Mouse (Mus musculus): Measurements from ENCODE around the gene Evx2. TPM values are rescaled to one million over a fixed set of nuclear protein-coding genes. Genes with fewer than 3 reads are reported as not detected.

The Evx2 gene
- total RNA-seq, 2 experiments from 2014 or later: not detected

DNA sequence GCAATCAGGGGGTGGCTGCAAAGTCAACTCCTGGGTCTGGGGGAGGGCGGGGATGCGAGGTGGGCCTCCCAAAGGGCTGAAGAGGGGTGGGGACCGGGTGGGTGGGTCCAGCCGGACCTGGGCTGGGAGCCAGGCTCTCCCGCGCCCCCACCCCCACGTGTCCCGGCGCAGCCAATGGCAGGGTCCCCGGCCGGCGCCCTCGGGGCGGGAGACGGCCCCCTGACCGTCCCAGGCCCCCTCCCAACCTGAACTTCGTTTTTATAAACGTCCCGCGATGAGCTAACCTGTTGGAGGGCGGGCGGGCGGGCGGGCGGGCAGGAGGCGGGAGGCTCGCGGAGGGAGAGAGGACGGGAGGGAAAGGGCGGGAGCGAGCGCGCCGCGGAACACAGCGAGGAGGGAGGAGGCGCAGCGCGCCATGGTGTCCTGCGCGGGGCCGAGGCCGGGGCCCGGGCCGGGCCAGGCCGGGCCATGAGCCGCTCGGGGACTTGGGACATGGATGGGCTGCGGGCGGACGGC, 8.5 kb upstream of the Evx2 start, which contains the start of gene Hoxd13:
Gene Hoxd13 (plus strand): TSS at position 469 of the 516 bp plus-strand sequence.
- ATAC-seq (ENCODE audit: poor library complexity, severe bottlenecking): no peak

GRCm38 (mm10) chr2:74667191-74667841, 8.0 kb upstream of the Evx2 start:
- ATAC-seq (ENCODE audit: poor library complexity, severe bottlenecking): no peak

DNA sequence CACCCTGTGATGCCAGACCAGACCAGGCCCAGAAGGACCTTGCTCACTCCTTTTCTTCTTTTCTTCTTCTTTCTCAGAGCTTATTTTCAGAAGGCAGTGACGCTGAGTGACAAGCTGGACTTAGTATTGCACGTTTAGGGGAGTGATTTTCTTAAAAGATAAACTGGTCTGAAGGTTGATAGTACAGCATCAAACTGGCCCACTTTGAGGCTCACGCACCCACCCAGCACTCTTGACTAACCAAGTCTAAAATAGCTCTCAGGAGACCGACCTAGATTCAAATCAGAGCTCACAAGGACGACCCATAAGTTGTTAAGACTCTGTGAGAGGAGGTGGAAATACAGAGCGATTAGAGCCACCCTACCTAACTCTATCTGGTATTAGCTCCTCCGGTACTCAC, 7.1 kb upstream of the Evx2 start:
- no peak for ATAC-seq (ENCODE audit: poor library complexity, severe bottlenecking)

DNA sequence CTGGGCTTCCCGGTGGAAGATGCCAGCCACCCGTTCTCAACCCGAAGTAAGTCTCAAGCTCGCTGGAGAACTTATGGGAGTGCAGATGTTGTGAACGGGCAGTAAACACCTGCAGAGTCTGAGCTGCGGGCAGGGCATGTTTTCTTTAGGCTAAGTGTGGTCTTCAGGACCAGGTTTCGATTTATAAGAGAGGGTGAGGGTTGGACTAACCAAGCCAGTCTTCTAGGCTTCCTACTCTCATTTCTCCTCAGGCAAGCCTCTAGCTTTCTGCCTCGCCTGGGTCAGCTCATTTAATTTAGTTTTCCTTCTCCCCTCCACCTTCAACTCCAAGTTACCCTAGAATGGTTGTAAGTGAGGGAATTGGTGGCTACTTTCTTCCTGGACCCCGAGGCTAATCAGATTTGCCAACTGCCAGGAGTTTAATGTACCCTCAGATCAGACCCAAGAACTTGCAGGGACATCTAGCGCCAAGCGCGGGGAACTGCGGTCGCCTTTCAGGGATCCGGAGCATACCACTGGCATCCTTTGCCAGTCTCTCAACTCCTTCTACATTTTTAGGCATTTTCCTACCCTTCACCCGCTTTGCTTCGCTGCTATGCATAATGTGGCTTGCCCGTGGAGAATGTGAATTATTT, 4.1 kb upstream of the Evx2 start:
- ATAC-seq (ENCODE audit: poor library complexity, severe bottlenecking): peak; percentile 39; the same call in 1 of the 2 replicates

GRCm38 (mm10) chr2:74661685-74662084, 2.3 kb upstream of the Evx2 start:
- no peak; the same call in 1 of the 2 replicates for ATAC-seq (ENCODE audit: poor library complexity, severe bottlenecking)

DNA sequence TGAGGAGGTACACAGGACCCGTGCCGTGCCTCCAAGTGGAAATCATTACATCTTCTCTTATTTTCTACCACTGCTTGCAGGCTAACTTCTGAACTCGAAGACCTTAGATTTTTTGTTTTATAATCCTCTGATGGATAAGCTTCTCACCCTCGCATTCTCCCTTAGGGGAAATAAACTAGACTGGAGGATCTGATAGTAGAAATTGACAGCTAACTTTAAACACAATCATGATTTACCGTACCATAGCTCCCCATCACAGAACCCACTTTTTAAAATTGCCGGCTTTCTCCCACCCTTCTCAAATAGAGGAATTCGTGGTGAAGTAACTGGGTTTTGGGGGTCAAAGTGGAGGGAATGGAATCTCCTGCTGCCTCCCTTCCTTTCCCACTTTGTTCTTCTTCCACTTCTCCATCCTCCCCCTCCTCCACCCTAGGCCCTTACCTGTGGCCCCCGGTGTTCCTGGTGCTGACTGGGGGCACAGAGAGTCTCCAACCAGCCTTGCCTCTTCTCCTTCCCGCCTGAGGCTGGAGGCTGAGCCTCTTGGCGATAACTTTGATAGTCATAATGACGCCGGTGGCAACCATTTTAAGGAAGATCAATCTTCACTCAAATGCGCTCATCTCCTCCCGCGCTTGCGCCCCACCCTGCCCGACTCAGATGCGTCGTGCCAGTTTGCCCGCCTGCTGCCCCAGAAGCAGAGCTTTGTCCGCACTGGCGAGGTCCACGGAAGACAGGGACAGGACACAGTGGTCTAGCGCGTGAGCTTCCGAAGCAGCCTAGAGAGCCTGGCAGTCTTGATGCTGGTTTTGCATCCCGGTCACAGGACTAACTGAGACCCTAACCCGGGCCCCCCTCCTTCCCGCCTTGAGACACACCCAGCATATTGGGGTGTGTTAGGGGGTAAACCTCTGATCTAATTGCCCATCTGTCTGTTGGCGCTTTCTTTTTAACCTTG, 1.3 kb upstream of the Evx2 start:
- ATAC-seq (ENCODE audit: poor library complexity, severe bottlenecking): no peak

- no peak for ATAC-seq (ENCODE audit: poor library complexity, severe bottlenecking)
Observed at GRCm38 (mm10) chr2:74658667-74659371, 538 bp downstream of the Evx2 start.

GRCm38 (mm10) chr2:74658024-74658666, 1.2 kb downstream of the Evx2 start:
- ATAC-seq (ENCODE audit: poor library complexity, severe bottlenecking): no peak

DNA sequence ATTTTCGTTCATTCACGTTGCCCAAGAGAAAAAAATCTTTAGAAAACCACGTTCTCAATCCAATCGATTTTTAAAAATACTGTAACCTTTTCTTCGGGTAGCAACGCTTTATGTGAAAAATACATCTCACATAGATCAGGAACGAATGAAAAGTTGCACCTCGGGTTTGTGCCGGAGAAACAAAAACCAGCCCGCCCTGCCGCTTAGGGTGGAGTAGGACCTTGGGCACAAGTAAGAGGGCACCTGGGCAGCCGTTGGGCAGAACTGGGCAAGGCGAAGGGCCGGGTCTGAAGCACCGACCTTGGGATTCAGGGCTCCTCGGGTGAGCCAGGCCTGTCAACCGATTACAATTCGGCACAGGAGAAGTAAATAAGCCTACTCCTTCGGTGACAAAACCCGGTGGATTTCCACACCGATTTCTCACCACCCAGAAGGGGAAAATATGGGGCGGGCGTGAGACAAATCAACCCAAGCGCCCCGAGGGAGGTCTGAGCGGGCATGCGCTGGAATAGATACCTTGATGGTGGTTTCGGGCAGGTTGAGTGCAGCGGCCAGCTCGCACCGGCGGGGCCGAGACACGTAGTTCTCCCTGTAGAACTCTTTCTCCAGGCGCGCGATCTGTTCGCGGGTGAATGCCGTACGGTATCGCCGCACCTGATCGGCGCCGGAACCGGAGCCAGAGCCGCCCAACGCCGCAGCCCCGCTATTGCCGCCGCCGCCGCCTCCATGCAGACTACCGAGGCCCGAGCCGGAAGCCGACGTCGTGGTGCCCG, 1.9 kb downstream of the Evx2 start:
- ATAC-seq (ENCODE audit: poor library complexity, severe bottlenecking): no peak

GRCm38 (mm10) chr2:74656632-74657021, 2.7 kb downstream of the Evx2 start:
- no peak for ATAC-seq (ENCODE audit: poor library complexity, severe bottlenecking)

DNA sequence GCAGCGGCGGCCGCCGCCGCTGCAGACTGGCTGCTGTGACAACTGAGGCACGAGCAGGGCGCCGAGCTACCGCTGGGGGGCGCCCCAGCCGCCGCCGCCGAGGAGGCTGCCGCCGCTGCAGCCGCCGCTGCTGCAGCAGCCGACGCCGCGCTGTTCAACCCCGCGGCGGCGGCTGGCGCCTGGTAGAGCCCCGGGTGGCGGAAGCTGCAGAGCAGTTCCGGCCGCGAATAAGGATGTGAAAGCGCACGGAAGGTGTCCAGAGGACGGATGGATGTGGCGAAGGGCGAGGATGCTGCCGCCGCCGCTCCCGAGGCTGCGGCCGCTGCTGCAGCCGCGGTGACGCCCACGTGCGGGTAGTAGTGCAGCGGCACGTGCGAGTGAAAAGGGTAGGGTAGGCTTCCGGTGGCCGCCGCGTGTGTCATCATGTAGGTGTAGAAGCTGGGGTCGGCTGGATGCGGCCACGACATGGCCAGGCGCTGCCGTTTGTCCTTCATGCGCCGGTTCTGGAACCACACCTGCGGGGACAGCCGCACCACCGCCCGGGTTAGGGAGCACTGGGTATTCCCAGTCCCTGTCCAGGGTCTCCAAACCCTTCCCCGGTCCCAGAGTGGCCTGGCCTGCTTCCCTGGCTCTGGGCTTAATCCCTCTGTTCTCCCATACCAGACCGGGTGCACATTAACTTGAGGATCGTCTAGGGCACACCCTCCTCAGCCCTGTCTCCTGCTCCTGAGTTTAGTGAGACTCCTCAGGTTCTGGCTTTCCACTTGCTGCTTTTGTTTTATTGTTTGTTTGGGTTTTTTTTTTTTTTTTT, 3.3 kb downstream of the Evx2 start:
- peak; percentile 71 for ATAC-seq (ENCODE audit: poor library complexity, severe bottlenecking)

DNA sequence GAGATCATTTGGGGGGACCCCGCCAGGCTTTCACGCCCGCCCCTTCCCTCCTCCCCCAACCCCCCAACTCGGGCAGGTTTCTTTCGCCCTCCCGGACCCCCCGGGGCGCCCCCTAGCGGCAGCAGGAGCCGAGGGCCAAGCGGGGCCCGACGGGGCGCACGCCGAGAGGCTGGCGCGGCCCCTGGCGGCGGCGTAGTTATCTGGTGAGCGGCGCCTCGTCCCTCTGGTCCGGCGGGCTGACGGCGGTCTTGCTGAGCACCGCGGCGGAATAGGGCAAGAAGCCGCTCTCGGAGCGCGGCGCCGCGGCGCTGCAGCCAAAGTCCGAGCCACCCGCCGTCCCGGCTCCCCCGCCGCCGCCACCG, 4.0 kb downstream of the Evx2 start:
- ATAC-seq (ENCODE audit: poor library complexity, severe bottlenecking): peak; percentile 54

GRCm38 (mm10) chr2:74654743-74655419, 4.5 kb downstream of the Evx2 start:
- no peak for ATAC-seq (ENCODE audit: poor library complexity, severe bottlenecking)

GRCm38 (mm10) chr2:74653781-74654535, 5.4 kb downstream of the Evx2 start:
- ATAC-seq (ENCODE audit: poor library complexity, severe bottlenecking): no peak

GRCm38 (mm10) chr2:74652996-74653340, 6.4 kb downstream of the Evx2 start:
- ATAC-seq (ENCODE audit: poor library complexity, severe bottlenecking): no peak

GRCm38 (mm10) chr2:74647082-74647864, 12.1 kb downstream of the Evx2 start:
- no peak for ATAC-seq (ENCODE audit: poor library complexity, severe bottlenecking)

- ATAC-seq (ENCODE audit: poor library complexity, severe bottlenecking): no peak
Observed at GRCm38 (mm10) chr2:74645631-74646030, 13.7 kb downstream of the Evx2 start.

Measured in megakaryocyte, adult 5-6 weeks (primary cell).